Mouse (Mus musculus) C2C12 (cell line): ENCODE results near the gene Kbtbd12.

Source experiments
- CTCF ChIP-seq: IDR thresholded peaks from one replicate; pipeline ENCODE4 v1.5.1; 2011; ENCODE audit not compliant: control insufficient read depth, insufficient read depth, insufficient read length
- MAX ChIP-seq: IDR thresholded peaks from one replicate; pipeline ENCODE4 v1.6.1; 2011; ENCODE audit warnings: mild to moderate bottlenecking, control low read depth
- MYOD1 ChIP-seq: IDR thresholded peaks from one replicate; pipeline ENCODE4 v1.6.1; 2011; ENCODE audit warnings: low read depth; ENCODE audit not compliant: control insufficient read depth, insufficient read length

- no peak for TF ChIP-seq MYOD1
- no peak for TF ChIP-seq CTCF
- TF ChIP-seq MAX = no peak
These were observed 41.6 kb downstream of the Kbtbd12 start for GRCm38 (mm10) chr6:88596108-88596507.
